Mouse (Mus musculus) heart, adult 2 months (tissue): ENCODE data around the gene Neurod6. TPM values are rescaled to one million over a fixed set of nuclear protein-coding genes. Genes with fewer than 3 reads are reported as not detected.

Experiments
- DNase-seq, 2 experiments: peaks; one replicate each; pipeline ENCODE4 v3.0.0; 2021
- H3K27ac ChIP-seq: fragments of 200-600 bp; 2 replicates; pipeline ENCODE4 v1.8.1; 2022
- H3K27me3 ChIP-seq: fragments of 200-500 bp; 2 replicates; pipeline ENCODE4 v1.6.1; 2012; ENCODE audit warnings: mild to moderate bottlenecking, low read length, inconsistent platforms, mixed read lengths; ENCODE audit not compliant: control insufficient read depth, insufficient read depth
- H3K36me3 ChIP-seq: fragments of 200-500 bp; 2 replicates; pipeline ENCODE4 v1.6.1; 2012; ENCODE audit warnings: low read length, inconsistent platforms; ENCODE audit not compliant: control insufficient read depth, insufficient read depth
- H3K4me1 ChIP-seq: fragments of 200-500 bp; 2 replicates; pipeline ENCODE4 v1.6.1; 2011; ENCODE audit warnings: low read length; ENCODE audit not compliant: control insufficient read depth, insufficient read depth
- H3K4me3 ChIP-seq: fragments of 200-600 bp; 2 replicates; pipeline ENCODE4 v1.8.1; 2022
- H3K79me2 ChIP-seq: fragments of 200-500 bp; replicated peaks from 2 replicates; pipeline ENCODE4 v1.6.1; 2012; ENCODE audit warnings: mild to moderate bottlenecking, inconsistent platforms, low read length, moderate library complexity, mixed read lengths; ENCODE audit not compliant: control insufficient read depth, insufficient read depth
- H3K9ac ChIP-seq: fragments of 200-500 bp; 2 replicates; pipeline ENCODE4 v1.6.1; 2012; ENCODE audit warnings: low read depth, mild to moderate bottlenecking, control low read depth, inconsistent platforms, low read length, mixed read lengths
- EP300 ChIP-seq: fragments of 200-500 bp; IDR thresholded peaks from 2 replicates; pipeline ENCODE4 v1.6.1; 2011; ENCODE audit warnings: low read depth, low read length, control low read depth; ENCODE audit not compliant: insufficient read depth
- POLR2A ChIP-seq: fragments of 200-500 bp; IDR thresholded peaks from 2 replicates; pipeline ENCODE4 v1.6.1; 2011; ENCODE audit warnings: mild to moderate bottlenecking, low read depth, low read length, control low read depth; ENCODE audit not compliant: insufficient read depth
- WGBS: fragments of 180-500 bp; shearing (Covaris S2); methylation state at CpG from one replicate; pipeline ENCODE4 v1.1.7; 2018; 5-methylcytosine and 5-hydroxymethylcytosine counted together
- intact Hi-C: fragments of 180-260 bp; cut with DNase I; formaldehyde crosslinking; loops from one replicate; pipeline ENCODE4 v1.15.1; 2025
- polyA plus RNA-seq: library from polyadenylated mRNA; depleted of rRNA; stranded (reverse); fragments of >200 nt; gene quantifications from 2 replicates; pipeline ENCODE4 v1.2.3, GENCODE M21; 2012; rRNA removed
- total RNA-seq, 2 experiments: library from RNA; stranded (reverse); gene quantifications; 2 replicates each; pipeline ENCODE4 v1.2.3; 2021

Gene Neurod6
- total and polyA plus RNA-seq, 3 experiments = not detected

- WGBS = 10% methylated on average over 1 of the region's 1 CpGs
- H3K36me3 ChIP-seq = no peaks in the 10 kb centered on the region
- H3K27ac ChIP-seq = no peak overlapping the region
- intact Hi-C loops = no loop called here
- no peak for DNase-seq
- no peaks in the 10 kb centered on the region for H3K27me3 ChIP-seq
- no peak overlapping the region for H3K4me3 ChIP-seq
- H3K79me2 ChIP-seq = no peaks in the 10 kb centered on the region
- no peak overlapping the region for H3K9ac ChIP-seq
- no peak for TF ChIP-seq EP300
- TF ChIP-seq POLR2A = no peak
- H3K4me1 ChIP-seq = peaks cover 2% of the 10 kb centered on the region; the same call in 1 of the 2 replicates
Observed at GRCm38 (mm10) chr6:55634662-55635061, 46.4 kb downstream of the Neurod6 start.

Other genes starting within 250 kb of the Neurod6 start
- 1 to 10 TPM; 4.4 to 4.5 TPM for gene Adcyap1r1, start 229.3 kb downstream of the Neurod6 start, total RNA-seq
- gene Adcyap1r1, start 229.3 kb downstream of the Neurod6 start, polyA plus RNA-seq = 4.8 and 7.4 TPM in 2 replicates
- gene Itprid1, start 155.6 kb upstream of the Neurod6 start, total RNA-seq = not detected
- gene Itprid1, start 155.6 kb upstream of the Neurod6 start, polyA plus RNA-seq = 0.43 TPM in 1 of 2 replicates, not detected in the other